Mouse (Mus musculus) urinary bladder, postnatal 10 days (tissue): ENCODE measurements at regions not wholly inside any gene's neighbourhood (a gene's known extent, or its start where the extent isn't known, plus 50 kb on each side); places are given as distances from the start of the nearest gene placed in this dataset.
"Not testable (repeated sequence)": the region's sequence is repeated elsewhere in the genome, so short reads cannot be mapped to it uniquely, and the experiment has no call there.

Experiments
- DNase-seq: peaks from one replicate; pipeline ENCODE4 v3.0.0; 2022; ENCODE audit warnings: low spot score

DNA sequence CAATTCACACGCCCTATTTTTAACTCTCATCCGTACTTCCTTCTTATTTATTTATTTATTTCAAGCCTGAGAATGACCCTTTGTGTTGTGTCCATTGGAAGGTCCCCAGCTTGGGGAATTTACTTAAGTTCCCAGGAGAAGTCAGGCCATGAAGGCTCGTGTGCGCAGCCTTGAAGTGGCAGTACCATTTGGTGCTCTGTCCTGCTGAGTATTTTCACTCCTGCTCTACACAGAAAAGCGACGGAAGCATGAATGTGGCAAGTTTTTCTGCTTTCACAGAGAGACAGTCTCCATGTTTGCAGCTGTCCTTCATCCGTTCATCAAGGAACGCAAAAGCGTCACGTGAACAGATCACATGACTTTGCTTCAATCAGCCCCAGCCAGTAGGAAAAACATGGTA, 610.2 kb upstream of the Clint1 start:
- DNase-seq, result no peak

DNA sequence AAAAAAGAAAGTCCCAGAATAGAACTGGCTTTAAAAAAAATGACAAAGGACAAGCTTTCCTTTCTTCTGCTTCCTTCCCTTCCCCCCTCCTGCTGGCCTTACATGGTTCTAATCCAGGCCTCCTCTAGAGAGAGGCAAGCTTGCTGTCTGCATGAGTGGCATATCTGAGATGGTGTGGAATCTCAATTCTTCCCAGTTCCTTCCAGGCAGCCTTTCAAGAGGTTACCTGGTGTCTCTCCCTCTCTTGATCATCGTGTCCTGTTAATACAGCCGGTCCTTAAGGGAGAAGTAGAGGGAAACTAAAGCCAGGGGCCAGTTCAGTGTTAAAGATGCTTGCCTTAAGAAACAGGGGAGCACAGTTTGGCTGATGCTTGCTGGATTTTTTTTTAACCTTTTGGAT, 607.1 kb upstream of the Clint1 start:
- no peak for DNase-seq

DNA sequence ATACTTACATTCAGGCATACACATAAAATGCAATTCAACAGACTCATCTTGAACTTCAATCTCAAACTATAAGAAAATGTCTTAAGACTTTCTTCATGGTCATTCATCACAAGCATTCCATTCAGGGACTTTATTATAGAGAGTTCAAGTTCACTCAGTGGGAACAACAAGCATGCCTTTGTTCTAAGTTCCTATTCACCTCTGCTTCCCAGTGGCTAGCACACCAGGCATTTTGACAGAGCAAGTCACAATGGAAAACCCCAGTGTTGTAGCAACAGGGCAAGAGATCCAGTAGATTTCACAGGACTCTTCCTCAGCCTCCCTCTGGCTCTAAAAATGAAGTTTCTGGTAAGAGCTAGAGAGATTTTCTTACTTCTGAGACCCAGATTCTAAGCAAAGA, 595.8 kb upstream of the Clint1 start:
- DNase-seq, result no peak

DNA sequence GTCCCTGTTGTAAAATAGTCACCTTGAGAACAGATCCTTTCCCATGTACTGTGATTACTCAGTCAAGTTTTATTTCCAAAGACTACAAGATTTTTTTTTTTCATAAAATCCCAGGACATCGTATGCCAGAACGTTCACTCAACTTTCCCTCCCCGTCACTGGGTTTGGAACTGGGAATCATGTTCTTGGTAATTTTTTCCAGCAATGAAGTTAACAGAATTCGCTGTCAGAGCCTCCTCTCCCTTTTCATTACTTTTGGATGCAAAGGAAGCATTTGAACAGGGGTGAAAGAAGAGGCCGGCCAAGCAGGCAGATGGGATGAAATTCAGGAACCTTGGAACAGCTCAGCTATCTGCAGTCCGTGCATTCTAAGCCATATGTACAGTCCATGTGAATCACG, 589.7 kb upstream of the Clint1 start:
- DNase-seq, result no peak

DNA sequence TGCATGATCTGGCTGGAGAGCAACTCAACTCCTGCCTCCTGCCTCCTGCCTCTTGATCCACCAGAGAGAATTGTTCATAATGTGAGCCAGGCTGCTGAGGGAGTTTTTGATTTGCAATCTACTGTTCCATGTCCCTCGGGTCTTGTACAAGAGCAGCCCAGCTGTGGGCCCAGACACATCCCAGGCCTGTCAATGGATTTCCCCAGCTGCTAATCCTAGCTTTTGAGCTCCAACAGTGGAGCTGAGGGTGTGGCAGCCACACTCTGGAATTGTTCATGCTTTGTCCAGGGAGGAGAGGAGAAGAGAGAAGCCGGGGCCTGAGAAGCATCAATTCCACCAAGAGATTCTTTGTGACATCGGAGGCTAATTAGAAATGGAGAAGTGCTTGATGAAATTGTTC, 587.9 kb upstream of the Clint1 start:
- no peak for DNase-seq

DNA sequence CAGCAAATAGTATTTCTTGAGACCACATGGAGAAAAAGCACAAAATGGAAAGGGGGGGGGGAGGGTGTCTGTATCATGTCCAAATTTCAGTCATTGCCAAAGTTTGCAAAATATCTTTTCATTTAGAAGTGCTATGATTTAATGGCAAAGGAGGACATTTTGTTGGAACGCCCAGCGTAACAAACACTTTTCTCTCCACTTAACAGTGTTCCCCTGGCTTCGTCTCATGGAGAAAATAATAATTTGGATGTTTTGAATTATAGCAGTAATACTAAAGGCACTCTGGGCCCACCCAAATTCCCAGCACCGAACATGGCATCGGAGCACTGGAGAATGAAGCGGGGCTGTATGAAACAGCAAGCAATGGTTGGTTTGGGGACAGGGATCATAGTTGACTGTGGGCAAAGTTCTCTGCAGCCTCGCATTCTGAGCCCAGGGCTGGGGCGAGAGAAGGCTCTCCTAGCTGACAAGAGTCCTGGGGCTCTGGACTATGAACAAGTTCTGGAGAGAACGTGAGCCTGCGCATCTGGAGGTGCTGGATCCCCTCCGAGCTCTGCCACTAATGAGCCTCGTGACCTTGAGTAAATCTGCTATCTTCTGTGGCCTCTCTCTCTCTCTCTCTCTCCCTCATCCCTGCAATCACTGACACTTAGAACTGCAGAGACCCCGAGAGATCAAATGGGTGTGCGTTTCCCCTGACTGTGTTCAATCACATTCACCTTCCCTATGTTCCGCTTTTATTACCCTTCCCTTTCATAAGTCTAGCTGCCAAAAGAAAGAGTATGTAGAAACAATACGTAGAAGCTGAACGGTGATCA, 586.5 kb upstream of the Clint1 start:
- no peak for DNase-seq

DNA sequence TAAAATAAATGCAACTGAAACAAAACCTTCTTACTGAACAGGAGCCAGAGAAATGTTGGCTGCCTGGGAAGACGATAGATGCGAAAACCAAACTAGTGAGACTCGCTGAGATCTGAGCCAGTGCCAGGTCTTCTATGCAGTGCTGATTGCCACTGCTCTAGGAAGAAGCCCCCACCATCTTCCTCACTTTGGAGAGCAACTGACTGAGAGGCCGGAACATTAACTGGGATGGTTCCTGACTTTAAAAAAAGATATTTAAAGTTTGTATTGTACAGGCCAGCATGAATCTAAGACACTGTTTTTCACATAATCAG, 585.9 kb upstream of the Clint1 start:
- DNase-seq, result no peak

DNA sequence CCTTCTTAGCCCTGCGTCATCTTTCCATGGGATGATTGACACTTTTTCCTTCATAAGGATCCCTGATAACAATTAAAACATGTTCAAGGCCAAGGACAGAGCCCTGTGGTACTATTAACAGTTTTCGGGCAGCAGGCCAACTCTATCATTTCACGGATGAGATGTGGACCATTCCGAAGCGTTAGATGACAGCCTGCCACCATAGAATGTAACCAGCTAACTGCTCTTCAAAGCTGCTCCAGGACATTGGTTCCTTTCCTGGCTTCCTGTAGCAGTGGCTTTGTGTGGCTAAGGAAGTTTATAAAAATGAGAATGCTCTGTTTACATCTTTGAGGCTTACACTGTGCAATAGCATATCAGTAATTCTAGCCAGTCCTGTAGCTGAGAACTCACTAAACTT, 582.6 kb upstream of the Clint1 start:
- no peak for DNase-seq

DNA sequence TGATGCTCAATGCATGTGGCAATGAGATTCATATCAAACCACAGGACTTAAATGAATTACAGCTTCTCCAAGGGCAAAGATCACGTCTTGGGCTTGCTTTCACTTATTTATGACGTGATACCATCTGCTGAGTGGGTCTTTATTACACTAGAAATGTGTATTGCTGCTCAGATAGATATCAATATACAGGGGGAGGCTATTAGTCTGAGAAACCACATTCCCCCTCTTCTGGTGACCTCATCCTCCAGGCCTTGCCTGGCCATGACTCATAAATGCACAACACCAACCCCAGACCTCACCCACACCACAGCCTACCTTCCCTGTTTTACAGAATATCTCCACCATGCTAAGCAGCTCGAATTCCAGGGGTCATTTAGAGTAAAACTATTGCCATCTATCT, 580.6 kb upstream of the Clint1 start:
- no peak for DNase-seq

DNA sequence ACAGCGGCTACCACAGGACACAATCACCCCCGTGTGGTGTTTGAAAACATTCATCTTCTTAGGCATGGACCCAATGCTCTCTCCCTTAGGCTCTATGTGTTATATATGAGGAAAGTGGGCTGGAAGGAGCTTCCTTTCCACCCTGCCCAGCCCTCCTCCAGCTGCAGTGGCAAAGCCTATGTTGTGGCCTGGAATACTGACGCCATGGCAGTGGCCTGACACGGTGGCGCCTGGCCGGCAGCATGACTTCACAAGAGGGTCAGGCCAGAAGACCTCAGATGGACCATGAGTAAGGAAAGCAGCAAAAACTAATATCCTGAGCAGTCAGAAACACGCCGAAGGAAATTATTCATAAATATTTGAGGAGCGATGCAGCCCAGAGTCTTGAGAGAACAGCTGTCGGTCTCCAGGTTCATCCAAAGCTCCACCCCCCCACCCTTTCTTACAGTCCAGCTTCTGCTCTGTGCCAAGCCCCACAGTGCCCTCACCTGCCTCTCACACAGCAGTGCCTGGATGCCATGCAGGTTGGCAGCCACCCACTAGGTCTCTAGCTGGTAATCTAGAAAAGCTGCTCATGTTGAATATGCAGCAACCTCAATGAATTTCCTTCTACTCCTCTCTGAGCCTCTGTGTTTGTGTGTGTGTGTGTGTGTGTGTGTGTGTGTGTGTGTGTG, 577.3 kb upstream of the Clint1 start:
- DNase-seq, result no peak

DNA sequence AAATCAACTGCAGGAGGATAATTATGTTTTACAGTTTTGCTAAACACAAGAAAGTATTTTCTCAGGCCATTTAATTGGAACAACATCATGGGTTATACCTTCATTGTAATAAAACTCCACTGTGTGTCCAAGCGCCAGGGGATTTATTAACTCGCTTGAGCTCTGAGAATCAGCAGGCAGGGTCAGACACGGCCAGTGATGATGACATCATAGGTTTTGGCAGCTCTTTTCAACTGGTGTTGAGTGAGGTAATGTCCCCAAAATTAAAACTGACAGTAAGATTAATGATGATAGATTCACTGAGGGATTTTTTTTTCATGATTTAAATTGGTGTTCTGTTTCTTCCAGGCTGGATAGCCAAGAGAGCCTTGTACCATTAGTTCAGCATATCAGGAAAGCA, 576.7 kb upstream of the Clint1 start:
- no peak for DNase-seq

DNA sequence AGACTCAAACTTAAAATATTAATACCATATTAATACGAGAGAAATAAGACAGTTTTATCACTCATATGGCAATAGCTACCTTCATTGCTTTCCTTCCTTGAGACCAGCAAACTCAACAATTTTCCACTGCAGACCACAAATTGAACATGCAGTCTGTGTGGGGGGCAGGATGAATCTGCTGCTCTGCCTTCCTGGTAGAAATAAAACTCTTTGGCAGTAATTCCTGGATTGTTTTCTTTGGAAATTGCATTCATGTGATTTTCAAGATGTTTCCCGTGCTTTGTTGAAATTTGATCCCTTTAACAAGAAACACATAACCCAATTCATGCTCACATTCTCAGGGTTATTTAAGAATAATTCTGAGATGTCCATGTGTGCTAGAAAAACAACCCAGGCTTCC, 555.1 kb upstream of the Clint1 start:
- no peak for DNase-seq

DNA sequence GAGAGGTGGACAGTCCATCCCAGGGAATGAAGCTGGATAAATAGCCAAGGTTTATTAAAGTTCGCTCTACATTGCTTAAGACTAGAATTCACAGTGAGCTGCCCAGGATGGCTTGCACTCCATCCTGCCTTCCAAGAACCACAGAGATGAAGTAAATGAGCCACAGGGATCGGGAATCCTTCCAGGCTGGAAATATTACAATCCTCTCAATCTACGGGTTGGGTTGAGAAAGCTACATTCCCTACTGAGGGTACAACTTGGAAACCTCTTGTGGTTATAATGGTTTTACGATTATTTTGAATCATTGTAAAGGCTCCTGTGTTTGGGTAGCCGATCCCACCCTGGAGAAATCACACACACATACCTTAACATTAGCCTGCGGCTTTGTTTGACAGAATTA, 539.9 kb upstream of the Clint1 start:
- DNase-seq, result no peak

DNA sequence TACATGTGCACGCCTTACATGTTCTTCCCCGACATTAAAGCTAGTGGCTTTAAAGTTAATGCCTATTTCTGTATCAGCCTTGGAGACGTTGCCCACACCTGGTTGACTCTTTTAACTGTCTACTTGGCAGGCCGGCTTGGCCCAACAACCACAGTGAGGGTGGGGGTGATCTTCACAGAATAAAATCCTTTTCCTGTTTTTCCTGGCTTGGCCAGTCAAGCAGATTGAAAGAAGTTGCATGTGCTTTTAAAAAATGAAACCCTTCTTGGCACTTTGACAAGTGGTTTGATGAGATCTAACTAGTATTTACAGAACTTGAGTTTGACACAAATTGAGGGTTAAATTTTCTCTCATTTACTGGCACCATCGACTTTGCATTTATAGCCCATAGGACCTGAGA, 528.1 kb upstream of the Clint1 start:
- DNase-seq, result no peak

DNA sequence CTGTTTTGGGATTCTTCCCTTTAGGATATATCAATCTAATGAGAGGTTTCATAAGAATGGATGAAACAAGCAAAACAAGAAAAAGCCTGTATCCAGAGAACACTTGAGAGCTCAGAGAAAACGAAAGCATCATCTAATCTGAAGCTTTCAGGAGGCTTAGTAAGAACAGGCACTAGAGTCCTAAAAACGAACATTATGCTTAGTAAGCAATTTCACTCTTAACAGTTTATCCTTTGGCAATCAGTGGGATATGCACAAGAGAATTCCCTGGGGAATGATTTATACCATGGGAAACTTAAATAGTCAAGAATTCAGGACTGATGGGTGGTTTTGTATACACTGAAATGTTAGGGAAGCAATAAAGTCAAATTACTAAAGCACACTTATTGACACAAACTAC, 521.5 kb upstream of the Clint1 start:
- DNase-seq, result no peak

DNA sequence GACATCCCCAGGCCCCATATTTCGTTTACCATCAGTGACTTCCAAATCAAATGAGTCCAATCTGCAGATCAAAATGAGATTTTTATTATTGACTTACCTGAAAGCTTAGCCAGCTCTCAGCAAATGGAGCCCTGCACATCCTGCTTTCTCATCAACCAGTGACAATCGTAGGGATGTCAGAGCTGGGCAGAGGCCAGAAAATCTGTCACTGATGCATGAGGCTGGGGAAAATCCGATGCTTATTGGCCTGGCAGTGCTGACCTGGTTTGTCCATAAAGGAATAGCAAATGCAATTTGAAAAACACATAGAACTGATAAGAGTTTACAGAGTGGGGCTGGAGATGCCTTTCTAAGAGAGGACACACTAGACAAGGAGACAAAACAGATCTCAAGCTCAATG, 518.1 kb upstream of the Clint1 start:
- no peak for DNase-seq

DNA sequence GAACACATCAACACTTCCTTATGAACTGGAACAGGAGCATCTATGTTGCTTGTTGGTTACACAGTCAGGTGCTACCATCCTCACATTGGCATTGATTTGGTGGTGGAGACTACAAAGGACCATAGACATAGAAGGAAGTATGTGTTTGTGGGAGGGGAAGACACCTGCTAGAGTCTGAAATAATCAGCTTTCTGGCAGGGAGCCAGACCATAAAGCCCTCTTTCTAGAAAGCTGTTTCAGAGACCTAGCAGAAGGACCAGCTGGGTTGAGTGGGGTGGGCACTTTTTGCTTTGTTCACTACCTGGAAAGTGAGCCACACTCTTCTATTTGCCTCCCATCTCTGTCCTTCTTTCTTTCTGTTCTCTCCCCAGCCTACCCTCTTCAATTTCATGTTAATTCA, 502.5 kb upstream of the Clint1 start:
- no peak for DNase-seq

DNA sequence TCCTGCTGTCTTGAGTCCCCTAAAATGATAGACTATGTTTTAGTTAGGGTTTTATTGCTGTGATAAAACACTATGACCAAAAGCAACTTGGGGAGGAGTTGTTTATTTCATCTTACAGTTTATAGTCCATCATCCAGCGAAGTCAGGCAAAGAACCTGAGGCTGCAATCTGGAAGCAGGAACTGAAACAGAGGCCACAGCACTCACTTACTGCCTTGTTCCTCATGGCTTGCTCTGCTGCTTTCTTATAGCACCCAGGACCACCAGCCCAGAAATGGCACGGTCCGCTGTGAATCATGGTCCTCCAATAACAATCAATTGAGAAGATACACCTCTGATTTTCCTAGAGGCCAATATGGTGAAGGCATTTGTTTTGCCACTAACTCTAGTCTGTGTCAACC, 486.5 kb upstream of the Clint1 start:
- DNase-seq, result no peak

DNA sequence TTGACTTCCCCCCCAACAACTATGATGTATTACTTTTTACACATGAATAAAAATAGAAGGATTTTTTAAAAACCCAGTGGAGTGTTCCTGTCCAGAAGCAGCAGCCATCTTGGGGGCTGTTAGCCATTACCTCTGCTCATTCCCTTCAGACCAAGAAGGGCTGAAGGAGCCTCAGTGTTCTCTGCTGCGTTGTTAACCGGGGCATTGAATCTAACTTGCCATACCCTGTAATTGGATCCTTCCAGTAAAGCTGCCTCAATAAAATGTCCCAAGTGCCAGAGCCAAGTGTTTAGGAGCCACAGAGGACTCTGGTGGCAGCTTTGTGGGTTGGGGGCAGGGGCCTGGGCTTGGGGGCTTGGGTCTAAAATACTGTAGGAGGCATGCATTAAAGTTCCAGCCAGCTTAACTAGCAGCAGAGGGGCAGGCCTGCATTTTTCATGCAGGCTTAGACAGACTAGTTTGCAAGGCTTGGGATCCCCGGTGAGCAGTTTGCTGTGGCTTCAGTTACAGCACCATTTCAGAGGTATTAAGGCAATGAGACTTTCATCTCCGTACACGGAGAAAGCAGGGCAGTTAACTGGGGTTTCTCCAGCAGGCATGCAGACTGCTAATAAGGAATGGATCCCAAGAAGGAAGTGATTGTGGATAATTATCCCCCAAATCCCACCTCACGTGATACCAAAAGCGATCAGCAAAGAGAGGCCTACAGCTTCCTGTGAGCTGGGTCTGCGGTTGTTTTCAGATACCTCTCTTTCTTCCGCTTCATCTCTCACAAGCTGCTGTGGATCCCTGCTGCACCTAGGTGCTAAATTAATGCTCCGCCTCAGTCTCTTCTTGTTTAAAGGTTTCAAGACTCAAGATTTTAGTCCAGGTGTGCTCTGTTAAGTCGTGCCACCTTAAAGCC, 462.4 kb upstream of the Clint1 start:
- DNase-seq, result no peak

DNA sequence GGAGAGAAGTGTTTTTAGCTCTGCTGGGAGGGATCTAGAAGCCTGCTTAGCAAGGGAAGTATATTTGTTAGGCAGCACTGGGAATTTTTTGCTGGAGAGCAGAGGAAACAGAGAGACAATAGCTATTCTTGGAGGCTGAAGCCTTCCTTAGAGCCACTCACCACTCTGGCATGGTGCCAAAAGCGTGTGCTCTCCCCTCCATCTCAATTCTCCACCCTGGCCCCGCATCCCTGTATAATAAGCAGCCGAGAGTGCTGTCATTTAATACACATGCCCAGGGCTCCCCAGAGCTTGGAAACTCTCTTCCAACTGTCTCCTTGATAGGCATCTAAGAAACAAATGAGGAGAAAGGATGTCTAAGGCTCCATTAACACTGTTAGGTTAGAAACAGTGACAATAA, 455.8 kb upstream of the Clint1 start:
- DNase-seq, result no peak

DNA sequence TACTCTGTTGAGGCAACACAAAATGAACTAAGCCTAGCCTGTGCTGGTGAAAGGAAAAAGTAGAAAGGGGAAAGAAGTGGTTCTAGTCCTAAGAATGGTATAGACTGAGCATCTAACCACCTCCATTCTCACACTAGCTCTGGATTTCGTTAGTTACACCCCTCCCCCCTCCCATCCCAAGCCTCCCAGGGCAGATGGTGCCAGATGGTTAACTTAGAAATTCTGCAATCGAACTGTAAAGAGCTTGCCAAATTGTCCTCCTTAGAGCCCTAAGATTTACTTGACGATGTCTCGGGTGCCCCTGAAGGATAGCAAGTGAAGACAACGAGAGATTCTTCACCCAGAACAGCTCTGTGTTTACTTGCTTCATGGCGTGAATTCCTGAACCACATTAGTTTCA, 453.7 kb upstream of the Clint1 start:
- no peak for DNase-seq

DNA sequence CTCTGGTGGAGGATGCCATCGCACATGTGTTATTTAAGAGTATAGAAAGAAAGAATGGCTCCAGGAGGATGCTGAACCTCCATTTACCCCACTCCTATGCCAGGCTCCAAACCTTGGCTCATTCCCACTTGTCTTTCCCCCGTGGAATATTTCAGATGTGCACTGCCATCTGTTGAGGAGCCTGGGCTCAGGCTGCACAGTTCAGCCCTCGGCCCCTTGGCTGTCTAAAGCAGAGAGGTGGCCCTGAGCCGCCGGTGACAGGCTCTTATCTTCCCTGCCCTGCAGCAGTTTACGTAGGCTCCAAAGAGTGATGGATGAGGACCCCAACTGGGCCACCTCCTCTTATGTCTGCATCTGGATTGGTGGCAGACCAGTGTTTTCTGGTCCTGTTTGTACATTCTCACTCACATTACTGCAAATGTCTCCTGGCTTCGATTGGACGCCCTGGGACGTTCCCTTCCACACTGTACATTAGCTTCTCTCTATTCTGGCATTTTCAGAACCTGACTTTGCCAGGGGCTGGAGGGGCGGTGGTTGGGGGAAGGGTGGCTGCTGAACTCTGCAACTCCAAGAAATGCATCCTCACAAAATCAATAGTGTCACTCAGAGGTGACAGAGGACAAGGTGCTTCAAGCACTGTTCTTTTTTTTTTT, 447.3 kb upstream of the Clint1 start:
- DNase-seq, result no peak

DNA sequence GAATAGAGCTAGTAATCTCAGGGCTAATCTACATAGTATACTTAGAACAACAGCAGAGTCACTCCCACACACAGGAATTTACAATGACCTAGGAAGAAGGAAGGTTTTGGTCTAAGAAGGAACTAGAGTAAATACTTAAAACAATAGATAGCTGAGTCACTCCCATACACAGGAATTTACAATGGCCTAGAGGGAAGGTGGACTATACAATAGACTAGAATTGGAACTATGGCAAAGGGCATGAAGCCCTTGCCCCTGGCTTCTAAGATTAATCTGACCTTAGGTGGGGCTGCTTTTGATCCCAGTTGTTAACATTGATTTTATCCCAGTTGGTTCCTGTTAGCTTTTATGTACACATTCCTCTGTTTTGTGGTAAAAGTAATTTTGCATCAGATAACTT, 427.8 kb upstream of the Clint1 start:
- not testable (repeated sequence) for DNase-seq
